Mouse (Mus musculus) midbrain, postnatal 0 days (tissue): ENCODE measurements around the gene Slc1a1. TPM values are rescaled to one million over a fixed set of nuclear protein-coding genes. Genes with fewer than 3 reads are reported as not detected.

Experiments used
- ATAC-seq: fragments of 200-750 bp; cut with Nextera tagmentation; 2 replicates; pipeline ENCODE4 v1.8.0; 2017; ENCODE audit warnings: moderate number of reproducible peaks, mild to moderate bottlenecking, moderate TSS enrichment, moderate library complexity; ENCODE audit not compliant: low FRiP score
- DNase-seq: peaks from one replicate; pipeline ENCODE4 v3.0.0-alpha.2; 2015; ENCODE audit warnings: low spot score
- H3K27ac ChIP-seq: fragments of 300-500 bp; sonication (generic); 2 replicates; pipeline ENCODE4 v1.5.1; 2014; ENCODE audit warnings: low read depth, mild to moderate bottlenecking, low read length, mixed read lengths
- H3K27me3 ChIP-seq: fragments of 300-500 bp; sonication (generic); 2 replicates; pipeline ENCODE4 v1.6.1; 2014; ENCODE audit warnings: low read length, control low read depth, mixed read lengths; ENCODE audit not compliant: insufficient read depth
- H3K36me3 ChIP-seq: fragments of 300-500 bp; sonication (generic); 2 replicates; pipeline ENCODE4 v1.6.1; 2014; ENCODE audit warnings: low read length, control low read depth, mixed read lengths; ENCODE audit not compliant: insufficient read depth
- H3K4me1 ChIP-seq: fragments of 300-500 bp; sonication (generic); 2 replicates; pipeline ENCODE4 v1.6.1; 2014; ENCODE audit warnings: mild to moderate bottlenecking, control low read depth, antibody characterized with exemption, low read length, mixed read lengths; ENCODE audit not compliant: insufficient read depth
- H3K4me2 ChIP-seq: fragments of 300-500 bp; sonication (generic); 2 replicates; pipeline ENCODE4 v1.6.1; 2014; ENCODE audit warnings: low read depth, mild to moderate bottlenecking, low read length, mixed read lengths; ENCODE audit not compliant: poor library complexity, severe bottlenecking
- H3K4me3 ChIP-seq: fragments of 300-500 bp; sonication (generic); 2 replicates; pipeline ENCODE4 v1.5.1; 2014; ENCODE audit warnings: low read depth, mild to moderate bottlenecking, low read length, moderate library complexity
- H3K9ac ChIP-seq: fragments of 300-500 bp; sonication (generic); replicated peaks from 2 replicates; pipeline ENCODE4 v1.6.1; 2014; ENCODE audit warnings: mild to moderate bottlenecking, low read length, moderate library complexity, mixed read lengths; ENCODE audit not compliant: poor library complexity, severe bottlenecking
- H3K9me3 ChIP-seq: fragments of 300-500 bp; sonication (generic); 2 replicates; pipeline ENCODE4 v1.6.1; 2016; ENCODE audit warnings: low read length, control low read depth
- CTCF ChIP-seq: IDR thresholded peaks from 2 replicates; pipeline ENCODE4 v1.5.1; 2016; ENCODE audit warnings: antibody characterized with exemption, mild to moderate bottlenecking
- WGBS: fragments of 180-500 bp; shearing (Covaris S2); extraction: QIAGEN DNeasy Blood & Tissue Kit; methylation state at CpG from one replicate; pipeline ENCODE4 v1.1.7; 2014; 5-methylcytosine and 5-hydroxymethylcytosine counted together
- polyA plus RNA-seq: library from polyadenylated mRNA; unstranded; fragments of >200 nt; fragmentation: Nextera tagmentation; extraction: Ambion mirVana; gene quantifications from 2 replicates; pipeline ENCODE4 v1.2.1, GENCODE M21; 2015
- total RNA-seq: library from RNA; depleted of rRNA; stranded (reverse); fragments of >200 nt; gene quantifications from 2 replicates; pipeline ENCODE4 v1.2.3, GENCODE M21; 2014; rRNA removed

Slc1a1 gene
- total and polyA plus RNA-seq, 2 experiments from 2014 or later: 51.7 to 85.3 TPM

DNA sequence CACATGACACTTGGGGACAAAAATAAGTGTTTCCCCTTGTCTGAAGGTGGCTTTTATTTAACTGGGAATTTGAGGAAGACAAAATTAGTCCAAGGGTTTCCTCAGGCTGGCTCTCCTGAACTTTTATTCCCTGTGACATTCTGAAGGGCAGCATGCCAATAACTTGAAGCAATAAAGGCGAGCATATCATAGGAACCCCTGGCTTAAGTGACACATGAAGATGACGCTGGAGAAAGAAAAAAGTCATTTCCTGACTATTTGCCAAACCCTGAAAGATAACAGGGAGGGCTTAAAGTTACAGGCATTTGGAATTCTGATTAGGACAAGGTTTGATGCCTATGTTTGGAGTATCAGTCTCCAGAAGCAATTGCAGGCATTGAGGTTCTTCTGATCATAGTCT is 112.5 kb downstream of the Slc1a1 start:
- Histone ChIP-seq H3K9ac (no peak overlapping the region), H3K27me3 (no peaks in the 10 kb centered on the region), H3K4me1 (no peaks in the 10 kb centered on the region), H3K36me3 (no peaks in the 10 kb centered on the region), H3K4me3 (no peak overlapping the region), H3K27ac (no peak overlapping the region), H3K9me3 (no peaks in the 10 kb centered on the region), H3K4me2 (no peak overlapping the region)
- TF ChIP-seq CTCF: no peak
- DNase-seq: no peak
- WGBS: 58% methylated on average over 2 of the region's 2 CpGs
- ATAC-seq: no peak

DNA sequence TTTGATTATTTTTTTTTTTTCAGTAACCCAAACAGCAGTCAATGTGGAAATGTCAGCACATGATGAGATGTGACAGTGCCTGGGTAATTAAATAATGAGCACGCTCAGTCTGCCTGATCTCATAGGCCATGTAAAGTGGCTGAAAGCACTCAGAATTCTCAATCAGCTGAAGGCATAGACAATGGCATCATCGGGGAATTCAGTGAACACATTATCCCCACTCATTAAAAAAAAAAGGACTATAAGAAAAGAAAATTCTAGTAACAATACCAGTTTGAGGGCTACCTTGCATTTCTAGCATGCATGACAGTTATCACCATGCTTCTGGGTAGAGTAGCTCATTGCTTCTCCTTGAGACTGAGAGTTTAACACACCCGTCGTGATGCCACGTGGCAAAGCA is 116.4 kb downstream of the Slc1a1 start:
- Histone ChIP-seq H3K9ac (no peak overlapping the region), H3K4me3 (no peak overlapping the region), H3K36me3 (no peaks in the 10 kb centered on the region), H3K27ac (no peak overlapping the region), H3K4me1 (no peaks in the 10 kb centered on the region), H3K9me3 (no peaks in the 10 kb centered on the region), H3K4me2 (no peak overlapping the region), H3K27me3 (no peaks in the 10 kb centered on the region)
- DNase-seq: no peak
- TF ChIP-seq CTCF: no peak
- 68% methylated on average over 5 of the region's 5 CpGs for WGBS
- no peak for ATAC-seq

DNA sequence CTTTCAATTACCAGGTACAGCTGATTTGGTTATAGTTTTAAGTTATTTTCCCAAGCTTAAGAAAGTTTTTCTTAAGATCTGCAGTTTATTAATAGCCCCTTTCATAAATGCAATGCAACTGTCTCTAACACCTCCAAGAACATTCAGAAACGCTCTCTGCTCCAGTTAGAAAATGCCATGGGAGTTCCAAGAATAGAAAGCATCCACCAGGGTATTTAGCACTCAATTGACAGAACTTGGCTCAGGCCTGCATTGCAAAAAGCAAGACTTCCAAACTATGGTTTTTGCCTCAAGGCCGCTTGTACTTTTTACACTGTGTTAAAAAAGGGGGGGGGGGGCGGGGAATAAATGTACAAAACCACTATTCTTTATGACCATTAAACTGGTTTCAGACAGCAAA is 128.3 kb downstream of the Slc1a1 start:
- TF ChIP-seq CTCF: no peak
- Histone ChIP-seq H3K27me3 (no peaks in the 10 kb centered on the region), H3K36me3 (no peaks in the 10 kb centered on the region), H3K9ac (no peak overlapping the region), H3K4me3 (peak overlapping the region; percentile 81), H3K4me1 (peaks cover 4% of the 10 kb centered on the region; the same call in 1 of the 2 replicates), H3K9me3 (no peaks in the 10 kb centered on the region), H3K4me2 (peak overlapping the region; percentile 89), H3K27ac (peak overlapping the region; percentile 82; the same call in 1 of the 2 replicates)
- WGBS: 43% methylated on average over 3 of the region's 3 CpGs
- ATAC-seq (no peak), DNase-seq (no peak)

DNA sequence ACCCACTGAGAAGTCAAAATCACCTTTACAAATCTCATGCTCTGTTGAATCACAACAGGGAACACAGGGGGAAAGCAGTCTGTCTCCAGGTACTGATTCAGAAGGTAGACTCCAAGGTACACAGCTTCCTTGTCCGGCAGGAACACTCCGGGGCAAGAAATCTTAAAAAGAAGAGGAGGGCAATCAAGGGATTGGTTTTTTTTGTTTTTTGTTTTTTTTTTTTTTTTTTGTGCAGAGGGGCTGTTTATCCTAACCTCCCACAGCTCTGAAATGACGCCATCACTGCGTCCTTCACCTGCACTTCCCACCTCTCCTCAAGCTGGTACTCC is 128.6 kb downstream of the Slc1a1 start:
- Histone ChIP-seq H3K9me3 (no peaks in the 10 kb centered on the region), H3K4me2 (peak overlapping the region; percentile 89), H3K36me3 (no peaks in the 10 kb centered on the region), H3K27me3 (no peaks in the 10 kb centered on the region), H3K27ac (peak overlapping the region; percentile 82), H3K4me3 (peak overlapping the region; percentile 81), H3K9ac (peak overlapping the region; percentile 85), H3K4me1 (peaks cover 4% of the 10 kb centered on the region; the same call in 1 of the 2 replicates)
- WGBS: 3% methylated on average over 4 of the region's 4 CpGs
- DNase-seq (no peak), ATAC-seq (no peak)
- TF ChIP-seq CTCF: no peak

Other genes starting within 250 kb of the Slc1a1 start
- gene Glis3, start 155.0 kb upstream of the Slc1a1 start, total RNA-seq: 16.5 and 27.1 TPM in 2 replicates
- gene Glis3, start 155.0 kb upstream of the Slc1a1 start, polyA plus RNA-seq: 0.75 and 1.2 TPM in 2 replicates
- 23.3 and 27.8 TPM in 2 replicates for gene Plpp6, start 128.9 kb downstream of the Slc1a1 start, total RNA-seq
- gene Plpp6, start 128.9 kb downstream of the Slc1a1 start, polyA plus RNA-seq: 17.8 and 20.0 TPM in 2 replicates
- 2.1 and 3.3 TPM in 2 replicates for gene 4430402I18Rik, start 132.8 kb downstream of the Slc1a1 start, total RNA-seq
- 2.3 and 2.7 TPM in 2 replicates for gene 4430402I18Rik, start 132.8 kb downstream of the Slc1a1 start, polyA plus RNA-seq
- gene Cdc37l1, start 155.3 kb downstream of the Slc1a1 start, total RNA-seq: 52.2 and 74.0 TPM in 2 replicates
- gene Cdc37l1, start 155.3 kb downstream of the Slc1a1 start, polyA plus RNA-seq: 33.1 and 34.2 TPM in 2 replicates
- gene Ak3, start 212.9 kb downstream of the Slc1a1 start, total RNA-seq: 75.4 and 99.4 TPM in 2 replicates
- 69.0 and 74.6 TPM in 2 replicates for gene Ak3, start 212.9 kb downstream of the Slc1a1 start, polyA plus RNA-seq